Mouse (Mus musculus) hindbrain, postnatal 0 days (tissue): ENCODE results near the gene Yipf4. TPM values are rescaled to one million over a fixed set of nuclear protein-coding genes. Genes with fewer than 3 reads are reported as not detected.

Experiments used
- ATAC-seq: fragments of 200-750 bp; cut with Nextera tagmentation; 2 replicates; pipeline ENCODE4 v1.8.0; 2017; ENCODE audit warnings: mild to moderate bottlenecking, moderate TSS enrichment, moderate library complexity
- DNase-seq: peaks from one replicate; pipeline ENCODE4 v3.0.0-alpha.2; 2015; ENCODE audit warnings: low spot score
- H3K27ac ChIP-seq: fragments of 300-500 bp; sonication (generic); 2 replicates; pipeline ENCODE4 v1.5.1; 2014; ENCODE audit warnings: mild to moderate bottlenecking
- H3K27me3 ChIP-seq: fragments of 300-500 bp; sonication (generic); 2 replicates; pipeline ENCODE4 v1.6.1; 2014; ENCODE audit warnings: low read length, mixed read lengths; ENCODE audit not compliant: insufficient read depth
- H3K36me3 ChIP-seq: fragments of 300-500 bp; sonication (generic); 2 replicates; pipeline ENCODE4 v1.6.1; 2014; ENCODE audit warnings: low read length, mixed read lengths; ENCODE audit not compliant: insufficient read depth
- H3K4me1 ChIP-seq: fragments of 300-500 bp; sonication (generic); 2 replicates; pipeline ENCODE4 v1.6.1; 2014; ENCODE audit warnings: antibody characterized with exemption, low read length, mixed read lengths; ENCODE audit not compliant: insufficient read depth
- H3K4me2 ChIP-seq: fragments of 300-500 bp; sonication (generic); 2 replicates; pipeline ENCODE4 v1.6.1; 2014; ENCODE audit warnings: low read depth, mild to moderate bottlenecking, low read length, moderate library complexity, mixed read lengths
- H3K4me3 ChIP-seq: fragments of 300-500 bp; sonication (generic); 2 replicates; pipeline ENCODE4 v1.5.1; 2014; ENCODE audit warnings: low read length
- H3K9ac ChIP-seq: fragments of 300-500 bp; sonication (generic); replicated peaks from 2 replicates; pipeline ENCODE4 v1.6.1; 2014; ENCODE audit warnings: mild to moderate bottlenecking, low read length, moderate library complexity, mixed read lengths
- H3K9me3 ChIP-seq: fragments of 300-500 bp; sonication (generic); 2 replicates; pipeline ENCODE4 v1.6.1; 2016; ENCODE audit warnings: low read length, mixed read lengths
- CTCF ChIP-seq: IDR thresholded peaks from 2 replicates; pipeline ENCODE4 v1.5.1; 2016; ENCODE audit warnings: antibody characterized with exemption, control low read depth, low read depth
- WGBS: fragments of 180-500 bp; shearing (Covaris S2); extraction: QIAGEN DNeasy Blood & Tissue Kit; methylation state at CpG from one replicate; pipeline ENCODE4 v1.1.7; 2014; 5-methylcytosine and 5-hydroxymethylcytosine counted together
- polyA plus RNA-seq: library from polyadenylated mRNA; unstranded; fragments of >200 nt; fragmentation: Nextera tagmentation; extraction: Ambion mirVana; gene quantifications from 2 replicates; pipeline ENCODE4 v1.2.1, GENCODE M21; 2015
- total RNA-seq: library from RNA; depleted of rRNA; stranded (reverse); fragments of >200 nt; gene quantifications from 2 replicates; pipeline ENCODE4 v1.2.3, GENCODE M21; 2014; rRNA removed

Gene Yipf4
- 32.1 and 43.3 TPM in 2 replicates for total RNA-seq
- 53.5 and 55.2 TPM in 2 replicates for polyA plus RNA-seq

GRCm38 (mm10) chr17:74489024-74489900 is at the start of gene Yipf4:
Yipf4 (plus strand) TSS chr17:74489493.
- Histone ChIP-seq H3K9me3 (no peaks in the 10 kb centered on the region), H3K27ac (peak within 1 kb of the TSS; percentile 86), H3K4me1 (no peaks in the 10 kb centered on the region), H3K36me3 (peaks cover 10% of the 10 kb centered on the region; the same call in 1 of the 2 replicates), H3K4me3 (peak within 1 kb of the TSS; percentile 100), H3K4me2 (peak within 1 kb of the TSS; percentile 72), H3K9ac (peak within 1 kb of the TSS; percentile 96), H3K27me3 (no peaks in the 10 kb centered on the region)
- no peak for TF ChIP-seq CTCF
- DNase-seq, result peak; percentile 97
- 4% methylated on average over 57 of the region's 58 CpGs for WGBS
- peak; percentile 100 for ATAC-seq

GRCm38 (mm10) chr17:74440486-74440885 is 48.8 kb upstream of the Yipf4 start:
- ATAC-seq (no peak), DNase-seq (no peak)
- H3K36me3 ChIP-seq, result no peaks in the 10 kb centered on the region
- TF ChIP-seq CTCF, result no peak
- WGBS, result 77% methylated on average over 5 of the region's 5 CpGs
- no peaks in the 10 kb centered on the region for H3K9me3 ChIP-seq
- no peak overlapping the region for H3K27ac ChIP-seq
- H3K27me3 ChIP-seq, result no peaks in the 10 kb centered on the region
- no peak overlapping the region for H3K4me3 ChIP-seq
- no peak overlapping the region for H3K9ac ChIP-seq
- H3K4me2 ChIP-seq, result no peak overlapping the region
- no peaks in the 10 kb centered on the region for H3K4me1 ChIP-seq

- WGBS, result 89% methylated on average over 10 of the region's 10 CpGs
- Histone ChIP-seq H3K9ac (no peak overlapping the region), H3K27ac (no peak overlapping the region)
Measured at GRCm38 (mm10) chr17:74449776-74450175, 39.5 kb upstream of the Yipf4 start.

GRCm38 (mm10) chr17:74453928-74454327 is 35.4 kb upstream of the Yipf4 start:
- Histone ChIP-seq H3K4me3 (no peak overlapping the region), H3K36me3 (no peaks in the 10 kb centered on the region), H3K9ac (no peak overlapping the region), H3K27ac (no peak overlapping the region), H3K27me3 (no peaks in the 10 kb centered on the region), H3K4me2 (no peak overlapping the region), H3K9me3 (no peaks in the 10 kb centered on the region), H3K4me1 (no peaks in the 10 kb centered on the region)
- 77% methylated on average over 3 of the region's 3 CpGs for WGBS
- ATAC-seq (no peak), DNase-seq (no peak)
- TF ChIP-seq CTCF, result no peak

More at GRCm38 (mm10) chr17:74449776-74450175, 39.5 kb upstream of the Yipf4 start:
- no peaks in the 10 kb centered on the region for H3K9me3 ChIP-seq
- H3K4me3 ChIP-seq, result no peak overlapping the region
- no peaks in the 10 kb centered on the region for H3K27me3 ChIP-seq
- no peak for ATAC-seq
- no peak for DNase-seq
- no peaks in the 10 kb centered on the region for H3K36me3 ChIP-seq
- H3K4me1 ChIP-seq, result no peaks in the 10 kb centered on the region
- H3K4me2 ChIP-seq, result no peak overlapping the region
- TF ChIP-seq CTCF, result no peak

- H3K27me3 ChIP-seq, result no peaks in the 10 kb centered on the region
- no peak for TF ChIP-seq CTCF
- DNase-seq, result no peak
- no peak overlapping the region for H3K4me3 ChIP-seq
- H3K36me3 ChIP-seq, result no peaks in the 10 kb centered on the region
- no peak overlapping the region for H3K9ac ChIP-seq
- H3K4me1 ChIP-seq, result no peaks in the 10 kb centered on the region
- H3K27ac ChIP-seq, result no peak overlapping the region
- 93% methylated on average over 1 of the region's 1 CpGs for WGBS
- no peaks in the 10 kb centered on the region for H3K9me3 ChIP-seq
- no peak for ATAC-seq
- no peak overlapping the region for H3K4me2 ChIP-seq
Measured at GRCm38 (mm10) chr17:74454660-74455059, 34.6 kb upstream of the Yipf4 start.

- ATAC-seq, result no peak
- Histone ChIP-seq H3K4me3 (no peak overlapping the region), H3K4me2 (no peak overlapping the region), H3K9me3 (no peaks in the 10 kb centered on the region), H3K9ac (no peak overlapping the region), H3K36me3 (no peaks in the 10 kb centered on the region), H3K27me3 (no peaks in the 10 kb centered on the region), H3K4me1 (no peaks in the 10 kb centered on the region), H3K27ac (no peak overlapping the region)
- DNase-seq, result no peak
- 96% methylated on average over 4 of the region's 4 CpGs for WGBS
- TF ChIP-seq CTCF, result no peak
Measured at GRCm38 (mm10) chr17:74455426-74455825, 33.9 kb upstream of the Yipf4 start.

GRCm38 (mm10) chr17:74456825-74457224 is 32.5 kb upstream of the Yipf4 start:
- no peak for ATAC-seq
- Histone ChIP-seq H3K36me3 (no peaks in the 10 kb centered on the region), H3K9me3 (no peaks in the 10 kb centered on the region), H3K4me1 (no peaks in the 10 kb centered on the region), H3K27ac (no peak overlapping the region), H3K9ac (no peak overlapping the region), H3K4me3 (no peak overlapping the region), H3K27me3 (no peaks in the 10 kb centered on the region), H3K4me2 (no peak overlapping the region)
- DNase-seq, result no peak
- 91% methylated on average over 5 of the region's 5 CpGs for WGBS
- TF ChIP-seq CTCF, result no peak
